18 mouse cellular contexts compared by ENCODE assay signal in genomic region chr14:118080606-118081005, GRCm38 (mm10). TPM values are rescaled to one million over a fixed set of nuclear protein-coding genes. Genes with fewer than 3 reads are reported as not detected.
DNase-seq lines count a peak whose midpoint lies in the region; ATAC-seq and TF ChIP-seq lines count a peak whose summit lies in the region.
"Had no signal": no experiment of that assay in that cellular context is flagged by ENCODE, and none has a peak within 500 bp of the region (broad histone marks: within the 10 kb centered on the region; RNA-seq: fewer than 3 reads in every experiment).

No protein-coding gene starts in this region.

- no peak overlapping the region for H3K4me2 ChIP-seq in forebrain, embryonic 11.5 days (ENCODE audit: low read depth, low read length, severe bottlenecking)
- H3K4me2 ChIP-seq in forebrain, postnatal 0 days (ENCODE audit: low read depth) = no peak overlapping the region
- H3K4me2 ChIP-seq in hindbrain, embryonic 11.5 days (replicated peaks; ENCODE audit: low read depth, low read length) = no peak overlapping the region
- H3K4me2 ChIP-seq in hindbrain, embryonic 12.5 days (replicated peaks) = no peak overlapping the region
- 0 out of 2 replicates have a peak overlapping the region, but pooled peaks have one; percentile 12 for H3K4me2 ChIP-seq in stomach, embryonic 14.5 days (replicated peaks; ENCODE audit: low read depth, low read length)
- H3K4me2 ChIP-seq in stomach, postnatal 0 days (replicated peaks; ENCODE audit: low read depth) = no peak overlapping the region
- H3K4me2 ChIP-seq: embryonic facial prominence, embryonic 12.5 days; midbrain, embryonic 15.5 days had no signal

- peak; percentile 61; the same call in 1 of the 2 replicates for ATAC-seq in forebrain, embryonic 11.5 days (replicated peaks; ENCODE audit: low FRiP score)
- ATAC-seq in forebrain, postnatal 0 days = no peak
- no peak for ATAC-seq in hindbrain, embryonic 11.5 days (ENCODE audit: low FRiP score)
- no peak for ATAC-seq in hindbrain, embryonic 12.5 days (ENCODE audit: low FRiP score)
- no peak for ATAC-seq in stomach, embryonic 14.5 days (ENCODE audit: insufficient number of reproducible peaks, insufficient read depth, low FRiP score, low read depth)
- no peak for ATAC-seq in stomach, postnatal 0 days (ENCODE audit: low FRiP score, low TSS enrichment)
- ATAC-seq in erythroid progenitor cell, adult 5-6 weeks (replicated peaks; ENCODE audit: low FRiP score, poor library complexity, severe bottlenecking) = no peak
- ATAC-seq: lung, postnatal 0 days; midbrain, embryonic 15.5 days had no signal

- 32% methylated on average over 11 of the region's 11 CpGs for WGBS in forebrain, embryonic 11.5 days
- 15% methylated on average over 11 of the region's 11 CpGs for WGBS in forebrain, postnatal 0 days
- 48% methylated on average over 11 of the region's 11 CpGs for WGBS in hindbrain, embryonic 11.5 days
- WGBS in hindbrain, embryonic 12.5 days = 36% methylated on average over 11 of the region's 11 CpGs
- WGBS in stomach, embryonic 14.5 days = 23% methylated on average over 11 of the region's 11 CpGs
- WGBS in stomach, postnatal 0 days = 42% methylated on average over 11 of the region's 11 CpGs

- H3K9ac ChIP-seq in forebrain, embryonic 11.5 days (ENCODE audit: low read length) = no peak overlapping the region
- H3K9ac ChIP-seq in forebrain, postnatal 0 days = no peak overlapping the region
- no peak overlapping the region for H3K9ac ChIP-seq in hindbrain, embryonic 11.5 days (ENCODE audit: low read depth, low read length)
- no peak overlapping the region for H3K9ac ChIP-seq in hindbrain, embryonic 12.5 days
- H3K9ac ChIP-seq in stomach, embryonic 14.5 days (replicated peaks; ENCODE audit: low read depth, low read length) = no peak overlapping the region
- no peak overlapping the region for H3K9ac ChIP-seq in stomach, postnatal 0 days (ENCODE audit: low read length)
- H3K9ac ChIP-seq: embryonic facial prominence, embryonic 12.5 days; midbrain, embryonic 15.5 days had no signal

- TF ChIP-seq CTCF in forebrain, postnatal 0 days (IDR thresholded peaks at IDR 0.05; ENCODE audit: low read depth) = no peak
- TF ChIP-seq CTCF in stomach, postnatal 0 days (IDR thresholded peaks at IDR 0.05; ENCODE audit: low read depth) = no peak

- H3K4me3 ChIP-seq in forebrain, embryonic 11.5 days (ENCODE audit: low read depth, low read length) = no peak overlapping the region
- no peak overlapping the region for H3K4me3 ChIP-seq in forebrain, postnatal 0 days (ENCODE audit: low read depth, low read length)
- H3K4me3 ChIP-seq in hindbrain, embryonic 11.5 days (ENCODE audit: low read depth, low read length) = no peak overlapping the region
- no peak overlapping the region for H3K4me3 ChIP-seq in hindbrain, embryonic 12.5 days
- H3K4me3 ChIP-seq in stomach, embryonic 14.5 days (ENCODE audit: low read depth, low read length) = no peak overlapping the region
- H3K4me3 ChIP-seq in stomach, postnatal 0 days (ENCODE audit: low read depth, low read length) = no peak overlapping the region
- H3K4me3 ChIP-seq: embryonic facial prominence, embryonic 12.5 days; midbrain, embryonic 15.5 days had no signal

- H3K27me3 ChIP-seq in forebrain, embryonic 11.5 days (ENCODE audit: control insufficient read depth, insufficient read depth, low read length) = peaks cover 4% of the 10 kb centered on the region; the same call in 1 of the 2 replicates
- H3K27me3 ChIP-seq in forebrain, postnatal 0 days (ENCODE audit: insufficient read depth, low read length) = no peaks in the 10 kb centered on the region
- no peaks in the 10 kb centered on the region for H3K27me3 ChIP-seq in hindbrain, embryonic 11.5 days (ENCODE audit: control insufficient read depth, insufficient read depth, low read length)
- no peaks in the 10 kb centered on the region for H3K27me3 ChIP-seq in hindbrain, embryonic 12.5 days
- no peaks in the 10 kb centered on the region for H3K27me3 ChIP-seq in stomach, embryonic 14.5 days (ENCODE audit: control insufficient read depth, insufficient read depth, low read length)
- no peaks in the 10 kb centered on the region for H3K27me3 ChIP-seq in stomach, postnatal 0 days (ENCODE audit: control insufficient read depth, insufficient read depth, low read length)
- H3K27me3 ChIP-seq: embryonic facial prominence, embryonic 12.5 days; midbrain, embryonic 15.5 days had no signal

- H3K36me3 ChIP-seq in forebrain, embryonic 11.5 days (ENCODE audit: control insufficient read depth, insufficient read depth, low read length) = no peaks in the 10 kb centered on the region
- H3K36me3 ChIP-seq in forebrain, postnatal 0 days (ENCODE audit: insufficient read depth) = no peaks in the 10 kb centered on the region
- H3K36me3 ChIP-seq in hindbrain, embryonic 11.5 days (ENCODE audit: control insufficient read depth, insufficient read depth, low read length) = no peaks in the 10 kb centered on the region
- no peaks in the 10 kb centered on the region for H3K36me3 ChIP-seq in hindbrain, embryonic 12.5 days
- H3K36me3 ChIP-seq in stomach, embryonic 14.5 days (ENCODE audit: control insufficient read depth, insufficient read depth, low read length) = no peaks in the 10 kb centered on the region
- H3K36me3 ChIP-seq in stomach, postnatal 0 days (ENCODE audit: control insufficient read depth, insufficient read depth, low read length) = no peaks in the 10 kb centered on the region
- H3K36me3 ChIP-seq: embryonic facial prominence, embryonic 12.5 days; midbrain, embryonic 15.5 days had no signal

- H3K4me1 ChIP-seq in forebrain, embryonic 11.5 days (replicated peaks; ENCODE audit: control insufficient read depth, insufficient read depth, low read length) = peaks cover 4% of the 10 kb centered on the region; the same call in 1 of the 2 replicates
- no peaks in the 10 kb centered on the region for H3K4me1 ChIP-seq in forebrain, postnatal 0 days (ENCODE audit: insufficient read depth)
- H3K4me1 ChIP-seq in hindbrain, embryonic 11.5 days (replicated peaks; ENCODE audit: control insufficient read depth, insufficient read depth, low read length) = 0 out of 2 replicates have a peak, but pooled peaks cover 2% of the 10 kb centered on the region
- H3K4me1 ChIP-seq in hindbrain, embryonic 12.5 days = no peaks in the 10 kb centered on the region
- 0 out of 2 replicates have a peak, but pooled peaks cover 3% of the 10 kb centered on the region for H3K4me1 ChIP-seq in stomach, embryonic 14.5 days (ENCODE audit: control insufficient read depth, insufficient read depth, low read length)
- no peaks in the 10 kb centered on the region for H3K4me1 ChIP-seq in stomach, postnatal 0 days (replicated peaks; ENCODE audit: control insufficient read depth, insufficient read depth)
- H3K4me1 ChIP-seq: embryonic facial prominence, embryonic 12.5 days had no signal

- no peak for DNase-seq in forebrain, embryonic 11.5 days (ENCODE audit: low spot score)
- no peak for DNase-seq in forebrain, postnatal 0 days
- peak; percentile 28 for DNase-seq in hindbrain, embryonic 11.5 days (ENCODE audit: low spot score)
- no peak for DNase-seq in stomach, postnatal 0 days (ENCODE audit: low spot score)
- no peak for DNase-seq in layer of hippocampus, postnatal 25 days (ENCODE audit: extremely low spot score in 1 of 2, low spot score in 1 of 2)
- DNase-seq: adrenal gland, postnatal 36 days; cerebellum, adult 11-12 months; kidney, adult 9 months; layer of hippocampus, postnatal 36 days; spleen, adult 18-20 months; thymus, adult 18-20 months had no signal

- H3K9me3 ChIP-seq in forebrain, embryonic 11.5 days (ENCODE audit: control insufficient read depth, low read length) = no peaks in the 10 kb centered on the region
- no peaks in the 10 kb centered on the region for H3K9me3 ChIP-seq in forebrain, postnatal 0 days (ENCODE audit: low read length)
- H3K9me3 ChIP-seq in hindbrain, embryonic 11.5 days (ENCODE audit: control insufficient read depth, low read length) = no peaks in the 10 kb centered on the region
- H3K9me3 ChIP-seq in hindbrain, embryonic 12.5 days (replicated peaks) = no peaks in the 10 kb centered on the region
- H3K9me3 ChIP-seq in stomach, embryonic 14.5 days (ENCODE audit: control insufficient read depth, low read depth, low read length) = no peaks in the 10 kb centered on the region
- H3K9me3 ChIP-seq in stomach, postnatal 0 days (ENCODE audit: control insufficient read depth, low read length) = no peaks in the 10 kb centered on the region
- H3K9me3 ChIP-seq: embryonic facial prominence, embryonic 12.5 days; midbrain, embryonic 15.5 days had no signal

- no peak overlapping the region for H3K27ac ChIP-seq in forebrain, embryonic 11.5 days (ENCODE audit: low read depth, low read length)
- no peak overlapping the region for H3K27ac ChIP-seq in forebrain, postnatal 0 days (ENCODE audit: low read depth, low read length)
- no peak overlapping the region for H3K27ac ChIP-seq in hindbrain, embryonic 11.5 days (ENCODE audit: low read depth, low read length)
- H3K27ac ChIP-seq in hindbrain, embryonic 12.5 days = no peak overlapping the region
- no peak overlapping the region for H3K27ac ChIP-seq in stomach, embryonic 14.5 days (ENCODE audit: low read length)
- no peak overlapping the region for H3K27ac ChIP-seq in stomach, postnatal 0 days (replicated peaks)
- H3K27ac ChIP-seq: embryonic facial prominence, embryonic 12.5 days; midbrain, embryonic 15.5 days had no signal

- TF ChIP-seq EP300 in stomach, postnatal 0 days (optimal IDR thresholded peaks at IDR 0.05) = no peak

RNA-seq across cellular contexts. Expression of gene Dct, which starts 28.6 kb away (rescaled TPM):
- polyA plus RNA-seq in forebrain, embryonic 11.5 days (2014; fragmentation: Nextera tagmentation; extraction: Ambion mirVana) = 8.5 and 9.7 TPM in 2 replicates
- total RNA-seq in forebrain, postnatal 0 days (2014; rRNA removed) = 1.0 and 1.8 TPM in 2 replicates
- polyA plus RNA-seq in forebrain, postnatal 0 days (2015; fragmentation: Nextera tagmentation; extraction: Ambion mirVana) = 1.0 and 1.2 TPM in 2 replicates
- 3.1 and 4.9 TPM in 2 replicates for polyA plus RNA-seq in hindbrain, embryonic 11.5 days (2014; fragmentation: Nextera tagmentation; extraction: Ambion mirVana)
- 3.8 and 6.0 TPM in 2 replicates for polyA plus RNA-seq in hindbrain, embryonic 12.5 days (2016; fragmentation: Nextera tagmentation; extraction: Ambion mirVana)
- polyA plus RNA-seq in stomach, embryonic 14.5 days (2014; fragmentation: Nextera tagmentation; extraction: Ambion mirVana) = 0.80 and 1.2 TPM in 2 replicates
- polyA plus RNA-seq in stomach, postnatal 0 days (2015; fragmentation: Nextera tagmentation; extraction: Ambion mirVana) = 0.27 and 0.41 TPM in 2 replicates
- total RNA-seq in erythroid progenitor cell, adult 5-6 weeks (2015; ENCODE audit: low replicate concordance) = not detected in 2 replicates
- total RNA-seq in erythroid progenitor cell, adult 5-6 weeks (2017; ENCODE audit: low replicate concordance) = 0.26 TPM in 1 of 2 replicates, not detected in the other
- 1 to 10 TPM; 1.1 to 1.4 TPM for total RNA-seq in layer of hippocampus, postnatal 25 days (2021)
- total RNA-seq: granulocyte monocyte progenitor cell, adult 5-6 weeks had no signal

RNA-seq across cellular contexts. Expression of gene Tgds, which starts 51.9 kb away (rescaled TPM):
- polyA plus RNA-seq in forebrain, embryonic 11.5 days (2014; fragmentation: Nextera tagmentation; extraction: Ambion mirVana) = 27.6 and 30.3 TPM in 2 replicates
- 8.8 and 8.9 TPM in 2 replicates for total RNA-seq in forebrain, postnatal 0 days (2014; rRNA removed)
- 7.2 and 8.4 TPM in 2 replicates for polyA plus RNA-seq in forebrain, postnatal 0 days (2015; fragmentation: Nextera tagmentation; extraction: Ambion mirVana)
- polyA plus RNA-seq in hindbrain, embryonic 11.5 days (2014; fragmentation: Nextera tagmentation; extraction: Ambion mirVana) = 31.9 and 32.3 TPM in 2 replicates
- 28.7 and 31.4 TPM in 2 replicates for polyA plus RNA-seq in hindbrain, embryonic 12.5 days (2016; fragmentation: Nextera tagmentation; extraction: Ambion mirVana)
- polyA plus RNA-seq in stomach, embryonic 14.5 days (2014; fragmentation: Nextera tagmentation; extraction: Ambion mirVana) = 35.2 and 37.3 TPM in 2 replicates
- polyA plus RNA-seq in stomach, postnatal 0 days (2015; fragmentation: Nextera tagmentation; extraction: Ambion mirVana) = 19.6 and 21.5 TPM in 2 replicates
- total RNA-seq in erythroid progenitor cell, adult 5-6 weeks (2015; ENCODE audit: low replicate concordance) = 7.1 and 10.8 TPM in 2 replicates
- total RNA-seq in erythroid progenitor cell, adult 5-6 weeks (2017; ENCODE audit: low replicate concordance) = 1.5 and 2.4 TPM in 2 replicates
- 1 to 10 TPM; 8.3 to 8.4 TPM for total RNA-seq in layer of hippocampus, postnatal 25 days (2021)

RNA-seq across cellular contexts. Expression of gene Gpr180, which starts 56.4 kb away (rescaled TPM):
- polyA plus RNA-seq in forebrain, embryonic 11.5 days (2014; fragmentation: Nextera tagmentation; extraction: Ambion mirVana) = 36.2 and 39.3 TPM in 2 replicates
- 33.4 and 37.7 TPM in 2 replicates for total RNA-seq in forebrain, postnatal 0 days (2014; rRNA removed)
- polyA plus RNA-seq in forebrain, postnatal 0 days (2015; fragmentation: Nextera tagmentation; extraction: Ambion mirVana) = 37.5 and 38.2 TPM in 2 replicates
- polyA plus RNA-seq in hindbrain, embryonic 11.5 days (2014; fragmentation: Nextera tagmentation; extraction: Ambion mirVana) = 35.8 and 36.2 TPM in 2 replicates
- 36.4 and 38.6 TPM in 2 replicates for polyA plus RNA-seq in hindbrain, embryonic 12.5 days (2016; fragmentation: Nextera tagmentation; extraction: Ambion mirVana)
- polyA plus RNA-seq in stomach, embryonic 14.5 days (2014; fragmentation: Nextera tagmentation; extraction: Ambion mirVana) = 60.2 and 65.6 TPM in 2 replicates
- 38.9 and 40.3 TPM in 2 replicates for polyA plus RNA-seq in stomach, postnatal 0 days (2015; fragmentation: Nextera tagmentation; extraction: Ambion mirVana)
- total RNA-seq in erythroid progenitor cell, adult 5-6 weeks (2015; ENCODE audit: low replicate concordance) = 1.1 and 2.5 TPM in 2 replicates
- total RNA-seq in erythroid progenitor cell, adult 5-6 weeks (2017; ENCODE audit: low replicate concordance) = 1.7 TPM in 1 of 2 replicates, not detected in the other
- total RNA-seq in layer of hippocampus, postnatal 25 days (2021) = 10 to 100 TPM; 25.5 to 26.0 TPM
